Mouse (Mus musculus): ENCODE measurements around the gene Wdr31.

DNA sequence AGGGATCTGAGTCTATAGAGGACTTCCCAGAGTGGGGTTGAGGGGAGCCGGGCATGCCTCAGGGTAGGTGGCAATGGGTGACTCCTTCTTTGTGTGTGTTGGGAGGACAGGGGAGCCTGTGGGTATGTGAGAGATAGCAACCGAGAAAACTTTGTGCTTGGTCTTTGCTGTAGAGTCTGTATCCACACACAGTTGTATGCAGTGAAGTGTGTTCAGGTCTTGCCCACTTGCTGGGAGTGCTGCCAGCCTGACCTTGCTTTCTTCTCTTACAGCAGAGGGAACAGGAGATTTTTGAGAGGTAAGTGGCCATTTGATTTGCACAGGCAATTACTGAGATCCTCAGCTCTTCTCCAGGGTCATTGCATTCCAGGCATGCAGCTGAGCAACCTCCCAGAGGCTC lies 17.2 kb upstream of the Wdr31 start:
- no peak for TF ChIP-seq CTCF (IDR thresholded peaks at IDR 0.05)
- no peak for TF ChIP-seq EP300 (IDR thresholded peaks at IDR 0.05)

Data from lung, postnatal 0 days (tissue).